Mouse (Mus musculus) spleen, adult 2 months (tissue): ENCODE results near the gene Traf3ip2.

Experiments
- CTCF ChIP-seq: fragments of 200-500 bp; IDR thresholded peaks from 2 replicates; pipeline ENCODE4 v1.5.1; 2011; ENCODE audit warnings: mild to moderate bottlenecking, inconsistent platforms; ENCODE audit not compliant: insufficient read depth, insufficient read length, insufficient replicate concordance; ENCODE audit errors: extremely low read depth
- POLR2A ChIP-seq: fragments of 200-500 bp; IDR thresholded peaks from 2 replicates; pipeline ENCODE4 v1.6.1; 2011; ENCODE audit warnings: low read depth, low read length, inconsistent platforms

DNA sequence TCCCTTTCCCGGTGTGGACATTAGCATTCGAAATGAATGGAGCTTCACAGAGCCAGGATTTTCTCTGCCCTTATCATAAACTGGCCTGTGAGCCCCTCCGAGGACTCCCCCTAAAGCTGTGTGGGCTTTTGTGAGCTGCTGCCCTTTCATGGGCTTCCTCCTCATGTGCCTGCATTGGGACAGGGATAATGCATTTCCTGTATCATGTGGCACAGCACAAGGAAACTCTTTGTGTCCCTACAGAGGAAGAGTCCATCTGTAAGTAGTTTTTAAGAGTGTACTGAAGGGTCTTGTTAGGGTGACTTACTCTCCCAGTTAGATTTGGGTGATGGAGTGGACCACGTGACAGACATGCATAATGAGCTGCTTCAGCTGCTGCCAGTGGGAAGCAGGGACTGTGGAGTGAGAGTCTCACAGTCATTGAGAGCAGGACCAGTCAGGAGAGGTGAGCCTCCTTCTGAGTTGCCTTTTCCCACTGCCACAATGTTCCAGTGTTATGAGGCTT is 59.9 kb downstream of the Traf3ip2 start:
- TF ChIP-seq CTCF = no peak
- no peak for TF ChIP-seq POLR2A
